Mouse (Mus musculus) urinary bladder, adult 18-20 months (tissue): Measurements from ENCODE around the gene Gmip.

Experiments used
- DNase-seq, 2 experiments: peaks; one replicate each; pipeline ENCODE4 v3.0.0; 2022; ENCODE audit warnings: low spot score in 2 of 2, mixed read lengths in 2 of 2

Gene Gmip

GRCm38 (mm10) chr8:69803366-69803765, 5.1 kb upstream of the Gmip start:
- DNase-seq, result no peak

- no peak for DNase-seq
Measured at GRCm38 (mm10) chr8:69804537-69804936, 3.9 kb upstream of the Gmip start.

- no peak for DNase-seq
Measured at GRCm38 (mm10) chr8:69805086-69805485, 3.4 kb upstream of the Gmip start.

- DNase-seq, result no peak
Measured at GRCm38 (mm10) chr8:69805491-69805890, 3.0 kb upstream of the Gmip start.

GRCm38 (mm10) chr8:69807236-69807635, 1.2 kb upstream of the Gmip start:
- no peak for DNase-seq

GRCm38 (mm10) chr8:69808864-69809403, 455 bp downstream of the Gmip start:
- DNase-seq, result no peak

GRCm38 (mm10) chr8:69809820-69810219, 1.3 kb downstream of the Gmip start:
- no peak for DNase-seq

- no peak for DNase-seq
Measured at GRCm38 (mm10) chr8:69814881-69815280, 6.4 kb downstream of the Gmip start.

GRCm38 (mm10) chr8:69815396-69815795, 6.9 kb downstream of the Gmip start:
- DNase-seq, result no peak

- DNase-seq, result no peak
Measured at GRCm38 (mm10) chr8:69820466-69820865, 12.0 kb downstream of the Gmip start.

- DNase-seq, result peak in 1 of 2 experiments; percentile 28
Measured at GRCm38 (mm10) chr8:69821971-69822385, 13.5 kb downstream of the Gmip start.

- peak; percentile 59 to 63 for DNase-seq
Measured at GRCm38 (mm10) chr8:69822386-69823191, 14.1 kb downstream of the Gmip start, which contains the start of gene Lpar2. TSS of gene Lpar2 (plus strand) at chr8:69822429.

- no peak for DNase-seq
Measured at GRCm38 (mm10) chr8:69826371-69826770, 17.9 kb downstream of the Gmip start.

- peak; percentile 55 to 57 for DNase-seq
Measured at GRCm38 (mm10) chr8:69832298-69832853, 23.9 kb downstream of the Gmip start, which contains the start of gene Pbx4. TSS of gene Pbx4 (plus strand) at chr8:69832491.

- no peak for DNase-seq
Measured at GRCm38 (mm10) chr8:69837057-69837682, 28.7 kb downstream of the Gmip start.

- DNase-seq, result no peak
Measured at GRCm38 (mm10) chr8:69847167-69848065, 38.9 kb downstream of the Gmip start.

GRCm38 (mm10) chr8:69848951-69849350, 40.5 kb downstream of the Gmip start:
- DNase-seq, result peak; percentile 27 to 68

- no peak for DNase-seq
Measured at GRCm38 (mm10) chr8:69849899-69850298, 41.4 kb downstream of the Gmip start.

- DNase-seq, result no peak
Measured at GRCm38 (mm10) chr8:69850926-69851506, 42.5 kb downstream of the Gmip start.

GRCm38 (mm10) chr8:69853869-69854268, 45.4 kb downstream of the Gmip start:
- no peak for DNase-seq

GRCm38 (mm10) chr8:69860807-69861206, 52.3 kb downstream of the Gmip start:
- no peak for DNase-seq
